Mouse (Mus musculus) CH12.LX (cell line): Measurements from ENCODE around the gene Terb1. TPM values are rescaled to one million over a fixed set of nuclear protein-coding genes. Genes with fewer than 3 reads are reported as not detected.

Experiments
- DNase-seq: peaks from one replicate; pipeline ENCODE4 v3.0.0-alpha.2; 2013; ENCODE audit errors: extremely low read depth
- H3K27ac ChIP-seq: 2 replicates; pipeline ENCODE4 v1.5.1; 2012; ENCODE audit warnings: low read depth, mild to moderate bottlenecking, control low read depth, moderate library complexity; ENCODE audit not compliant: insufficient read depth
- H3K27me3 ChIP-seq: replicated peaks from 2 replicates; pipeline ENCODE3; 2012; ENCODE audit warnings: inconsistent platforms
- H3K36me3 ChIP-seq, 2 experiments: replicated peaks in 1 of 2; 2 replicates each; pipeline versions ENCODE3 to v1.6.1; 2012; ENCODE audit warnings: inconsistent platforms in 1 of 2, low read length in 1 of 2, mild to moderate bottlenecking in 1 of 2, mixed read lengths in 1 of 2, moderate library complexity in 1 of 2; ENCODE audit not compliant: control insufficient read depth in 1 of 2, insufficient read depth in 1 of 2
- H3K4me1 ChIP-seq, 2 experiments: 2 replicates each; pipeline ENCODE4 v1.6.1; 2012; ENCODE audit warnings: inconsistent platforms in 1 of 2, moderate library complexity in 1 of 2; ENCODE audit not compliant: insufficient read depth in 2 of 2, control insufficient read depth in 1 of 2
- H3K4me2 ChIP-seq: 2 replicates; pipeline ENCODE4 v1.6.1; 2012; ENCODE audit warnings: low read depth, mild to moderate bottlenecking, control low read depth; ENCODE audit not compliant: poor library complexity, insufficient read depth, severe bottlenecking
- H3K4me3 ChIP-seq, 3 experiments: fragments of 150-350 bp in 1 of 3; sonication (generic) in 1 of 3; replicated peaks in 1 of 3; 2 replicates each; pipeline versions ENCODE3 to v1.5.1; 2011 to 2012; ENCODE audit warnings: low read depth in 2 of 3, low read length in 2 of 3, mild to moderate bottlenecking in 2 of 3, moderate library complexity in 2 of 3, control low read depth in 1 of 3, improper control_type of control experiment in 1 of 3, inconsistent platforms in 1 of 3, mixed read lengths in 1 of 3; ENCODE audit not compliant: poor library complexity in 1 of 3
- H3K79me2 ChIP-seq: replicated peaks from 2 replicates; pipeline ENCODE4 v1.6.1; 2012; ENCODE audit warnings: mild to moderate bottlenecking, moderate library complexity; ENCODE audit not compliant: control insufficient read depth, poor library complexity, insufficient read depth, severe bottlenecking; ENCODE audit errors: extremely low read depth
- H3K9ac ChIP-seq: 2 replicates; pipeline ENCODE4 v1.6.1; 2012; ENCODE audit warnings: low read depth, mild to moderate bottlenecking, control low read depth, moderate library complexity; ENCODE audit not compliant: insufficient read depth
- H3K9me3 ChIP-seq: replicated peaks from 2 replicates; pipeline ENCODE3; 2012; ENCODE audit warnings: low read length, inconsistent platforms, mixed read lengths
- BHLHE40 ChIP-seq: IDR thresholded peaks from 2 replicates; pipeline ENCODE4 v1.6.1; 2011; ENCODE audit warnings: mild to moderate bottlenecking, low read depth, low read length, improper control_type of control experiment
- CHD1 ChIP-seq: IDR thresholded peaks from 2 replicates; pipeline ENCODE4 v1.6.1; 2012; ENCODE audit warnings: low read depth, low read length, improper control_type of control experiment, inconsistent platforms
- CHD2 ChIP-seq: IDR thresholded peaks from 2 replicates; pipeline ENCODE4 v1.6.1; 2011; ENCODE audit warnings: low read length, improper control_type of control experiment
- CTCF ChIP-seq, 2 experiments: IDR thresholded peaks in 1 of 2; conservative IDR thresholded peaks in 1 of 2; 2 replicates each; pipeline ENCODE4 v1.5.1; 2011 to 2012; ENCODE audit warnings: low read depth in 2 of 2, low read length in 2 of 2, improper control_type of control experiment in 1 of 2, inconsistent platforms in 1 of 2, mild to moderate bottlenecking in 1 of 2, moderate library complexity in 1 of 2
- E2F4 ChIP-seq: IDR thresholded peaks from 2 replicates; pipeline ENCODE4 v1.6.1; 2011; ENCODE audit warnings: low read depth, low read length, improper control_type of control experiment; ENCODE audit not compliant: insufficient replicate concordance
- ELF1 ChIP-seq: IDR thresholded peaks from 2 replicates; pipeline ENCODE4 v1.6.1; 2014; ENCODE audit warnings: low read depth, mild to moderate bottlenecking, inconsistent platforms, low read length, improper control_type of control experiment
- EP300 ChIP-seq: IDR thresholded peaks from 2 replicates; pipeline ENCODE4 v1.6.1; 2011; ENCODE audit warnings: low read length, improper control_type of control experiment
- ETS1 ChIP-seq: conservative IDR thresholded peaks from 2 replicates; pipeline ENCODE4 v1.6.1; 2012; ENCODE audit warnings: low read depth, mild to moderate bottlenecking, inconsistent platforms, low read length, improper control_type of control experiment, moderate library complexity
- GABPA ChIP-seq: IDR thresholded peaks from 2 replicates; pipeline ENCODE4 v1.6.1; 2012; ENCODE audit warnings: low read depth, low read length, improper control_type of control experiment, inconsistent platforms; ENCODE audit not compliant: insufficient replicate concordance
- HCFC1 ChIP-seq: IDR thresholded peaks from 2 replicates; pipeline ENCODE4 v1.6.1; 2012; ENCODE audit warnings: low read depth, mild to moderate bottlenecking, inconsistent platforms, low read length, improper control_type of control experiment
- IRF4 ChIP-seq: IDR thresholded peaks from 2 replicates; pipeline ENCODE4 v1.6.1; 2014; ENCODE audit warnings: low read depth, mild to moderate bottlenecking, inconsistent platforms, low read length, improper control_type of control experiment
- JUN ChIP-seq: IDR thresholded peaks from 2 replicates; pipeline ENCODE4 v1.6.1; 2011; ENCODE audit warnings: low read depth, mild to moderate bottlenecking, low read length, improper control_type of control experiment, moderate library complexity; ENCODE audit not compliant: insufficient read depth
- JUND ChIP-seq: conservative IDR thresholded peaks from 2 replicates; pipeline ENCODE4 v1.6.1; 2011; ENCODE audit warnings: low read depth, low read length, improper control_type of control experiment
- KAT2A ChIP-seq: IDR thresholded peaks from 2 replicates; pipeline ENCODE4 v1.6.1; 2012; ENCODE audit warnings: low read length, improper control_type of control experiment, inconsistent platforms; ENCODE audit not compliant: insufficient replicate concordance
- MAFK ChIP-seq: IDR thresholded peaks from 2 replicates; pipeline ENCODE4 v1.6.1; 2011; ENCODE audit warnings: low read length, improper control_type of control experiment; ENCODE audit not compliant: insufficient replicate concordance
- MAX ChIP-seq: IDR thresholded peaks from 2 replicates; pipeline ENCODE4 v1.6.1; 2011; ENCODE audit warnings: low read length, improper control_type of control experiment
- MAZ ChIP-seq: IDR thresholded peaks from 2 replicates; pipeline ENCODE4 v1.6.1; 2012; ENCODE audit warnings: low read depth, mild to moderate bottlenecking, inconsistent platforms, low read length, improper control_type of control experiment, moderate library complexity
- MEF2A ChIP-seq: IDR thresholded peaks from 2 replicates; pipeline ENCODE4 v1.6.1; 2014; ENCODE audit warnings: low read depth, mild to moderate bottlenecking, inconsistent platforms, low read length, improper control_type of control experiment, borderline replicate concordance
- MXI1 ChIP-seq: IDR thresholded peaks from 2 replicates; pipeline ENCODE4 v1.6.1; 2011; ENCODE audit warnings: mild to moderate bottlenecking, low read depth, low read length, improper control_type of control experiment
- MYC ChIP-seq: IDR thresholded peaks from 2 replicates; pipeline ENCODE4 v1.6.1; 2011; ENCODE audit warnings: low read depth, mild to moderate bottlenecking, improper control_type of control experiment, low read length
- NELFE ChIP-seq: IDR thresholded peaks from 2 replicates; pipeline ENCODE4 v1.6.1; 2011; ENCODE audit warnings: low read depth, low read length, improper control_type of control experiment
- NRF1 ChIP-seq: IDR thresholded peaks from 2 replicates; pipeline ENCODE4 v1.6.1; 2014; ENCODE audit warnings: low read depth, mild to moderate bottlenecking, inconsistent platforms, low read length, improper control_type of control experiment, moderate library complexity
- PAX5 ChIP-seq: IDR thresholded peaks from 2 replicates; pipeline ENCODE4 v1.6.1; 2012; ENCODE audit warnings: low read length, inconsistent platforms, mixed read lengths
- POLR2A ChIP-seq: IDR thresholded peaks from 2 replicates; pipeline ENCODE4 v1.6.1; 2011; ENCODE audit warnings: low read depth, mild to moderate bottlenecking, improper control_type of control experiment, low read length
- POLR2AphosphoS2 ChIP-seq: IDR thresholded peaks from 2 replicates; pipeline ENCODE4 v1.6.1; 2011; ENCODE audit warnings: low read depth, low read length, improper control_type of control experiment
- RAD21 ChIP-seq: IDR thresholded peaks from 2 replicates; pipeline ENCODE4 v1.6.1; 2011; ENCODE audit warnings: low read depth, mild to moderate bottlenecking, low read length, improper control_type of control experiment, moderate library complexity
- RCOR1 ChIP-seq: conservative IDR thresholded peaks from 2 replicates; pipeline ENCODE4 v1.6.1; 2012; ENCODE audit warnings: low read depth, mild to moderate bottlenecking, inconsistent platforms, low read length, improper control_type of control experiment
- SIN3A ChIP-seq: IDR thresholded peaks from 2 replicates; pipeline ENCODE4 v1.6.1; 2012; ENCODE audit warnings: low read length, improper control_type of control experiment, inconsistent platforms
- SMC3 ChIP-seq: IDR thresholded peaks from 2 replicates; pipeline ENCODE4 v1.6.1; 2011; ENCODE audit warnings: low read depth, low read length, improper control_type of control experiment
- TBP ChIP-seq: conservative IDR thresholded peaks from 2 replicates; pipeline ENCODE4 v1.6.1; 2011; ENCODE audit warnings: low read depth, low read length, improper control_type of control experiment
- TCF12 ChIP-seq: IDR thresholded peaks from 2 replicates; pipeline ENCODE4 v1.6.1; 2014; ENCODE audit warnings: low read depth, mild to moderate bottlenecking, inconsistent platforms, low read length, improper control_type of control experiment
- UBTF ChIP-seq: IDR thresholded peaks from 2 replicates; pipeline ENCODE4 v1.6.1; 2012; ENCODE audit warnings: low read depth, mild to moderate bottlenecking, inconsistent platforms, low read length, improper control_type of control experiment, moderate library complexity
- USF1 ChIP-seq: IDR thresholded peaks from 2 replicates; pipeline ENCODE4 v1.6.1; 2014; ENCODE audit warnings: low read depth, mild to moderate bottlenecking, inconsistent platforms, low read length, improper control_type of control experiment
- USF2 ChIP-seq: conservative IDR thresholded peaks from 2 replicates; pipeline ENCODE4 v1.6.1; 2011; ENCODE audit warnings: low read depth, low read length, improper control_type of control experiment
- ZC3H11A ChIP-seq: IDR thresholded peaks from 2 replicates; pipeline ENCODE4 v1.6.1; 2012; ENCODE audit warnings: low read depth, mild to moderate bottlenecking, inconsistent platforms, low read length, improper control_type of control experiment
- ZKSCAN1 ChIP-seq: IDR thresholded peaks from 2 replicates; pipeline ENCODE4 v1.6.1; 2012; ENCODE audit warnings: low read depth, inconsistent platforms, low read length, improper control_type of control experiment, borderline replicate concordance
- ZMIZ1 ChIP-seq: IDR thresholded peaks from 2 replicates; pipeline ENCODE4 v1.6.1; 2012; ENCODE audit warnings: low read depth, mild to moderate bottlenecking, inconsistent platforms, low read length, improper control_type of control experiment
- ZNF384 ChIP-seq: IDR thresholded peaks from 2 replicates; pipeline ENCODE4 v1.6.1; 2012; ENCODE audit warnings: low read depth, low read length, improper control_type of control experiment, inconsistent platforms
- dilution Hi-C: fragments of 300-500 bp; cut with MboI; formaldehyde crosslinking; loops from 2 replicates; pipeline ENCODE4 v1.14.3; 2020; ENCODE audit warnings: low sequenced_read_pairs; ENCODE audit not compliant: extremely low pct_unique_long_range_greater_than_20kb, extremely low pct_ligation_motif_present
- in situ Hi-C: fragments of 300-500 bp; cut with MboI; formaldehyde crosslinking; loops from 3 replicates; pipeline ENCODE4 v1.14.3; 2019; ENCODE audit warnings: low sequenced_read_pairs, low pct_ligation_motif_present, low pct_unique_long_range_greater_than_20kb, mixed read lengths
- polyA plus RNA-seq: library from polyadenylated mRNA; unstranded; fragments of >175 nt; gene quantifications from 2 replicates; pipeline ENCODE4 v1.2.1, GENCODE M21; 2012; ENCODE audit warnings: low read depth; ENCODE audit not compliant: insufficient read length
- total RNA-seq, 2 experiments: library from RNA; depleted of rRNA; stranded (reverse); fragments of 300-350 nt in 1 of 2; fragments of >200 nt in 1 of 2; gene quantifications; 2 replicates each; pipeline ENCODE4 v1.2.3; 2012 to 2014

Gene Terb1
- total and polyA plus RNA-seq, 3 experiments, result not detected

- Histone ChIP-seq H3K79me2 (peaks cover 10% of the 10 kb centered on the region; the same call in 1 of the 2 replicates), H3K4me3 (peak within 1 kb of the TSS; percentile 83 to 100 (median 85)), H3K9ac (peak within 1 kb of the TSS; percentile 67), H3K36me3 (peaks cover 21 to 34% of the 10 kb centered on the region in 2 experiments), H3K4me2 (peak within 1 kb of the TSS; percentile 68), H3K9me3 (no peaks in the 10 kb centered on the region), H3K4me1 (peaks cover 17 to 35% of the 10 kb centered on the region in 2 experiments)
- dilution Hi-C loops, result no loop called here
- no peak for TF ChIP-seq E2F4
- TF ChIP-seq NRF1, result peak; percentile 53
- no peak for TF ChIP-seq ZNF384
- no peak for TF ChIP-seq PAX5
- no peak for TF ChIP-seq JUND
- TF ChIP-seq MXI1, result peak; percentile 57
- TF ChIP-seq IRF4, result peak; percentile 59; the same call in 1 of the 2 replicates
- TF ChIP-seq EP300, result no peak
- peak; percentile 27 to 85; a peak in 3 of 4 replicates for TF ChIP-seq CTCF (conservative IDR thresholded peaks at IDR 0.05 in 1 of 2, IDR thresholded peaks at IDR 0.05 in 1 of 2; ENCODE audit: low read depth in 2 of 2, low read length in 2 of 2)
- TF ChIP-seq MEF2A, result peak; percentile 44; the same call in 1 of the 2 replicates
- peak; percentile 73; the same call in 1 of the 2 replicates for TF ChIP-seq POLR2A
- TF ChIP-seq NELFE, result peak; percentile 82
- TF ChIP-seq SIN3A, result peak; percentile 74; the same call in 1 of the 2 replicates
- TF ChIP-seq GABPA, result no peak
- TF ChIP-seq CHD2, result no peak
- no peak for TF ChIP-seq USF1
- TF ChIP-seq MAX, result peak; percentile 99
- TF ChIP-seq ZMIZ1, result 0 out of 2 replicates have a peak, but pooled peaks have one; percentile 40
- peak; percentile 61 for TF ChIP-seq ELF1
- TF ChIP-seq JUN, result no peak
- no peak for TF ChIP-seq ZKSCAN1
- TF ChIP-seq HCFC1, result peak; percentile 85
- TF ChIP-seq TBP, result no peak
- TF ChIP-seq TCF12, result peak; percentile 87
- no peak for TF ChIP-seq ZC3H11A
- peak; percentile 69 for TF ChIP-seq SMC3
- TF ChIP-seq USF2, result no peak
- TF ChIP-seq CHD1, result 0 out of 2 replicates have a peak, but pooled peaks have one; percentile 19
- no peak for TF ChIP-seq ETS1
- no peak for TF ChIP-seq RCOR1
- no peak for TF ChIP-seq POLR2AphosphoS2
- no peak for TF ChIP-seq MAZ
- TF ChIP-seq KAT2A, result peak; percentile 69; the same call in 1 of the 2 replicates
- TF ChIP-seq MYC, result no peak
- TF ChIP-seq MAFK, result no peak
- TF ChIP-seq RAD21, result peak; percentile 56
- no peak for TF ChIP-seq BHLHE40
- TF ChIP-seq UBTF, result peak; percentile 60; the same call in 1 of the 2 replicates
- TF ChIP-seq, all 38 proteins: peak for 18
- peak; percentile 82 for DNase-seq
- Histone ChIP-seq H3K27me3 (no peaks in the 10 kb centered on the region), H3K27ac (peak within 1 kb of the TSS; percentile 10; the same call in 1 of the 2 replicates)
- in situ Hi-C loops, result no loop called here
These were observed 67.2 kb downstream of the Terb1 start, which contains the start of gene Dync1li2 for GRCm38 (mm10) chr8:104442299-104443124. TSS of gene Dync1li2 (minus strand) at chr8:104443047.
